Mouse (Mus musculus): Measurements from ENCODE around the gene Vmn1r179. TPM values are rescaled to one million over a fixed set of nuclear protein-coding genes. Genes with fewer than 3 reads are reported as not detected.
"Not testable (repeated sequence)": the region's sequence is repeated elsewhere in the genome, so short reads cannot be mapped to it uniquely, and the experiment has no call there.

The Vmn1r179 gene
- not detected in 2 replicates for polyA plus RNA-seq (2015; fragmentation: Nextera tagmentation; extraction: Ambion mirVana)

GRCm38 (mm10) chr7:23926678-23927077, at the start of gene Vmn1r179:
Gene Vmn1r179, plus strand, starts transcription at chr7:23926978.
- H3K27me3 ChIP-seq = no peaks in the 10 kb centered on the region
- no peak within 1 kb of the TSS for H3K27ac ChIP-seq
- H3K4me2 ChIP-seq = no peak within 1 kb of the TSS
- ATAC-seq = no peak
- 55% methylated on average over 2 of the region's 2 CpGs for WGBS
- H3K9me3 ChIP-seq (replicated peaks) = peaks cover 35% of the 10 kb centered on the region
- no peak within 1 kb of the TSS for H3K9ac ChIP-seq
- H3K4me3 ChIP-seq = no peak within 1 kb of the TSS
- no peaks in the 10 kb centered on the region for H3K4me1 ChIP-seq
- no peaks in the 10 kb centered on the region for H3K36me3 ChIP-seq (ENCODE audit: poor library complexity, severe bottlenecking)

GRCm38 (mm10) chr7:23891709-23892108, 35.1 kb upstream of the Vmn1r179 start, which contains the start of gene Vmn1r178:
Gene Vmn1r178, plus strand, starts transcription at chr7:23892009.
- no peak for ATAC-seq
- Histone ChIP-seq H3K27me3 (no peaks in the 10 kb centered on the region), H3K9me3 (replicated peaks) (peaks cover 31% of the 10 kb centered on the region), H3K4me2 (no peak within 1 kb of the TSS), H3K9ac (no peak within 1 kb of the TSS), H3K4me1 (no peaks in the 10 kb centered on the region), H3K36me3 (ENCODE audit: poor library complexity, severe bottlenecking) (no peaks in the 10 kb centered on the region), H3K4me3 (no peak within 1 kb of the TSS), H3K27ac (no peak within 1 kb of the TSS)
- WGBS = 87% methylated on average over 1 of the region's 1 CpGs

GRCm38 (mm10) chr7:23950332-23950731, 23.6 kb downstream of the Vmn1r179 start, which contains the start of gene Vmn1r180:
Gene Vmn1r180, plus strand, starts transcription at chr7:23950632.
- Histone ChIP-seq H3K4me2 (no peak within 1 kb of the TSS), H3K36me3 (ENCODE audit: poor library complexity, severe bottlenecking) (no peaks in the 10 kb centered on the region), H3K27me3 (no peaks in the 10 kb centered on the region), H3K4me1 (no peaks in the 10 kb centered on the region), H3K9ac (no peak within 1 kb of the TSS), H3K4me3 (no peak within 1 kb of the TSS), H3K27ac (no peak within 1 kb of the TSS), H3K9me3 (replicated peaks) (peaks cover 4% of the 10 kb centered on the region; the same call in 1 of the 2 replicates)
- ATAC-seq = no peak

GRCm38 (mm10) chr7:23968044-23968443, 41.3 kb downstream of the Vmn1r179 start:
- H3K9me3 ChIP-seq (replicated peaks) = peaks cover 46% of the 10 kb centered on the region
- 55% methylated on average over 3 of the region's 3 CpGs for WGBS
- H3K9ac ChIP-seq; H3K27ac ChIP-seq; ATAC-seq; H3K4me2 ChIP-seq; H3K27me3 ChIP-seq; H3K4me3 ChIP-seq; H3K4me1 ChIP-seq; H3K36me3 ChIP-seq (ENCODE audit: poor library complexity, severe bottlenecking): not testable (repeated sequence)

- 80% methylated on average over 9 of the region's 9 CpGs for WGBS
- H3K4me1 ChIP-seq; H3K9ac ChIP-seq; H3K27me3 ChIP-seq; ATAC-seq; H3K4me3 ChIP-seq; H3K27ac ChIP-seq; H3K4me2 ChIP-seq; H3K36me3 ChIP-seq (ENCODE audit: poor library complexity, severe bottlenecking): not testable (repeated sequence)
- H3K9me3 ChIP-seq (replicated peaks) = peaks cover 45% of the 10 kb centered on the region
Measured at GRCm38 (mm10) chr7:23974315-23974714, 47.5 kb downstream of the Vmn1r179 start, which contains the start of gene Vmn1r181. Gene Vmn1r181, plus strand, starts transcription at chr7:23974615.

Other genes starting within 250 kb of the Vmn1r179 start
- gene Vmn1r173, start 226.3 kb upstream of the Vmn1r179 start, polyA plus RNA-seq (2015; fragmentation: Nextera tagmentation; extraction: Ambion mirVana) = not detected in 2 replicates
- not detected in 2 replicates for gene Vmn1r174, start 174.7 kb upstream of the Vmn1r179 start, polyA plus RNA-seq (2015; fragmentation: Nextera tagmentation; extraction: Ambion mirVana)
- not detected in 2 replicates for gene Vmn1r175, start 116.3 kb upstream of the Vmn1r179 start, polyA plus RNA-seq (2015; fragmentation: Nextera tagmentation; extraction: Ambion mirVana)
- not detected in 2 replicates for gene Vmn1r176, start 89.6 kb upstream of the Vmn1r179 start, polyA plus RNA-seq (2015; fragmentation: Nextera tagmentation; extraction: Ambion mirVana)
- gene Vmn1r177, start 60.5 kb upstream of the Vmn1r179 start, polyA plus RNA-seq (2015; fragmentation: Nextera tagmentation; extraction: Ambion mirVana) = not detected in 2 replicates
- gene Vmn1r178, start 35.0 kb upstream of the Vmn1r179 start, polyA plus RNA-seq (2015; fragmentation: Nextera tagmentation; extraction: Ambion mirVana) = not detected in 2 replicates
- not detected in 2 replicates for gene Vmn1r180, start 23.7 kb downstream of the Vmn1r179 start, polyA plus RNA-seq (2015; fragmentation: Nextera tagmentation; extraction: Ambion mirVana)
- gene Vmn1r181, start 47.6 kb downstream of the Vmn1r179 start, polyA plus RNA-seq (2015; fragmentation: Nextera tagmentation; extraction: Ambion mirVana) = not detected in 2 replicates
- gene V1rd19, start 74.7 kb downstream of the Vmn1r179 start, polyA plus RNA-seq (2015; fragmentation: Nextera tagmentation; extraction: Ambion mirVana) = not detected in 2 replicates
- gene Vmn1r183, start 126.3 kb downstream of the Vmn1r179 start, polyA plus RNA-seq (2015; fragmentation: Nextera tagmentation; extraction: Ambion mirVana) = not detected in 2 replicates
- 30.9 and 32.8 TPM in 2 replicates for gene Zfp180, start 154.9 kb downstream of the Vmn1r179 start, polyA plus RNA-seq (2015; fragmentation: Nextera tagmentation; extraction: Ambion mirVana)
- gene Zfp112, start 185.3 kb downstream of the Vmn1r179 start, polyA plus RNA-seq (2015; fragmentation: Nextera tagmentation; extraction: Ambion mirVana) = 7.7 and 8.6 TPM in 2 replicates
- 18.7 and 18.8 TPM in 2 replicates for gene Zfp235, start 207.2 kb downstream of the Vmn1r179 start, polyA plus RNA-seq (2015; fragmentation: Nextera tagmentation; extraction: Ambion mirVana)
- 8.4 and 8.8 TPM in 2 replicates for gene Zfp114, start 248.1 kb downstream of the Vmn1r179 start, polyA plus RNA-seq (2015; fragmentation: Nextera tagmentation; extraction: Ambion mirVana)

Data from forebrain, embryonic 13.5 days (tissue).